Mouse (Mus musculus) layer of hippocampus, adult 2 months (tissue): ENCODE data around the gene Rbp7. TPM values are rescaled to one million over a fixed set of nuclear protein-coding genes. Genes with fewer than 3 reads are reported as not detected.

Experiments used
- DNase-seq, 2 experiments: peaks; one replicate each; pipeline ENCODE4 v3.0.0; 2022; ENCODE audit warnings: low spot score in 2 of 2
- H3K27ac ChIP-seq: fragments of 200-600 bp; 2 replicates; pipeline ENCODE4 v1.8.1; 2022
- H3K4me3 ChIP-seq: fragments of 200-600 bp; 2 replicates; pipeline ENCODE4 v1.8.1; 2022; ENCODE audit warnings: mild to moderate bottlenecking
- CTCF ChIP-seq: fragments of 200-600 bp; conservative IDR thresholded peaks from 2 replicates; pipeline ENCODE4 v1.8.1; 2022; ENCODE audit warnings: antibody characterized with exemption, mild to moderate bottlenecking, moderate library complexity
- total RNA-seq, 2 experiments: library from RNA; stranded (reverse); gene quantifications; 2 replicates each; pipeline ENCODE4 v1.2.3; 2021

Rbp7 gene
- total RNA-seq, 2 experiments from 2014 or later = not detected

DNA sequence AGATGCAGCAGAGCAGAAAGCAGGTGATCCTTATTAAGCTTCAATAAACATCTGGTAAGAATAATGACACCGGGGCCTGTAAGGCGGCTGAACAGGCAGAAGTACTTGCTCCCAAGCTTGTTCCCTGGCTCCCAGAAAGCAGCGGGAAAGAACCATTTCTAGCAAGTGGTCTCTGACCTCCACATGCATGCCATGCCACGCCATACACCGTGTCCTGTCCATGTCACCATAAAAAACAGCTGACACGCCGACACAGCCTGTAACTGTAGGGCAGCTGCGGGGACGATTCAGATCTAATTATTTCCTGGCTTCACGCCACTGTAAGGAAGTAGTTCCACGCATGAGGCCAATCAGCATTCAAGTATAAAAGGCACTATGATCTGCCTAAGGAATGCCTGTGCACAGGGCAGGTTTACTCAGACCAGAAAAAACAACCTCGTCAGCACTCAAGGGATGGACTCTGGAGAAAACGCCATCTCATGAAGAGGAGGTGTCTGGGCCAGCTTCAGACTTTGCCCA is 39.1 kb downstream of the Rbp7 start:
- no peak overlapping the region for H3K4me3 ChIP-seq
- DNase-seq = no peak
- TF ChIP-seq CTCF = no peak
- no peak overlapping the region; the same call in 1 of the 2 replicates for H3K27ac ChIP-seq

- DNase-seq = no peak
- H3K27ac ChIP-seq = no peak overlapping the region
- TF ChIP-seq CTCF = peak; percentile 53
- H3K4me3 ChIP-seq = no peak overlapping the region
Measured at GRCm38 (mm10) chr4:149414259-149414658, 40.5 kb downstream of the Rbp7 start.

- Histone ChIP-seq H3K4me3 (no peak overlapping the region), H3K27ac (no peak overlapping the region)
- TF ChIP-seq CTCF = no peak
- DNase-seq = peak in 1 of 2 experiments; percentile 35
Measured at GRCm38 (mm10) chr4:149409759-149410158, 45.0 kb downstream of the Rbp7 start.

- Histone ChIP-seq H3K27ac (no peak overlapping the region), H3K4me3 (no peak overlapping the region)
- TF ChIP-seq CTCF = no peak
- no peak for DNase-seq
Measured at GRCm38 (mm10) chr4:149408331-149408730, 46.4 kb downstream of the Rbp7 start.

GRCm38 (mm10) chr4:149407461-149407860 is 47.3 kb downstream of the Rbp7 start:
- no peak for TF ChIP-seq CTCF
- Histone ChIP-seq H3K4me3 (no peak overlapping the region), H3K27ac (no peak overlapping the region)
- DNase-seq = no peak

- Histone ChIP-seq H3K4me3 (no peak overlapping the region), H3K27ac (0 out of 2 replicates have a peak overlapping the region, but pooled peaks have one; percentile 7)
- no peak for DNase-seq
- TF ChIP-seq CTCF = no peak
Measured at GRCm38 (mm10) chr4:149405713-149406443, 48.9 kb downstream of the Rbp7 start.

- peak in 1 of 2 experiments; percentile 26 for DNase-seq
- no peak for TF ChIP-seq CTCF
- Histone ChIP-seq H3K27ac (peak overlapping the region; percentile 28; the same call in 1 of the 2 replicates), H3K4me3 (no peak overlapping the region)
Measured at GRCm38 (mm10) chr4:149404640-149405465, 49.9 kb downstream of the Rbp7 start.

- no peak for TF ChIP-seq CTCF
- Histone ChIP-seq H3K4me3 (no peak overlapping the region), H3K27ac (no peak overlapping the region)
- no peak for DNase-seq
Measured at GRCm38 (mm10) chr4:149403037-149403436, 51.7 kb downstream of the Rbp7 start.

DNA sequence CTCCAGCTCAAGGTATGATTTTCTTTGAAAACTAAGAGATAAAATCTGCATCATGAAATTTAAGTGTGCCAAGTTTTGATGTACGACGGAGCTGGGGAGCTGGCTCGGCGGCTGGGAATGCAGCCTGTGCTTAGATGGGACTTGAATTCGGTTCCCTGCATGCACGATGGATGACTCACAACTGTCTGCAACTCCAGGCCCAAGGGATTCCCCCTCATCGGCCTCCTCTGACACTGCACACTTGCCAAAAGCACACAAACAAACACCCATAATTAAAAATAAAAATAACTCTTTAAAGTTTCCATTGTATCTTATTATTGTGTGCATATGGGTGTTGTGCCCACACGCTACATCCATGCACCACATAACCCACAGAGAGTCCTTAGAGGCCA is 53.2 kb downstream of the Rbp7 start:
- no peak for DNase-seq
- TF ChIP-seq CTCF = no peak
- Histone ChIP-seq H3K27ac (no peak overlapping the region), H3K4me3 (no peak overlapping the region)

DNA sequence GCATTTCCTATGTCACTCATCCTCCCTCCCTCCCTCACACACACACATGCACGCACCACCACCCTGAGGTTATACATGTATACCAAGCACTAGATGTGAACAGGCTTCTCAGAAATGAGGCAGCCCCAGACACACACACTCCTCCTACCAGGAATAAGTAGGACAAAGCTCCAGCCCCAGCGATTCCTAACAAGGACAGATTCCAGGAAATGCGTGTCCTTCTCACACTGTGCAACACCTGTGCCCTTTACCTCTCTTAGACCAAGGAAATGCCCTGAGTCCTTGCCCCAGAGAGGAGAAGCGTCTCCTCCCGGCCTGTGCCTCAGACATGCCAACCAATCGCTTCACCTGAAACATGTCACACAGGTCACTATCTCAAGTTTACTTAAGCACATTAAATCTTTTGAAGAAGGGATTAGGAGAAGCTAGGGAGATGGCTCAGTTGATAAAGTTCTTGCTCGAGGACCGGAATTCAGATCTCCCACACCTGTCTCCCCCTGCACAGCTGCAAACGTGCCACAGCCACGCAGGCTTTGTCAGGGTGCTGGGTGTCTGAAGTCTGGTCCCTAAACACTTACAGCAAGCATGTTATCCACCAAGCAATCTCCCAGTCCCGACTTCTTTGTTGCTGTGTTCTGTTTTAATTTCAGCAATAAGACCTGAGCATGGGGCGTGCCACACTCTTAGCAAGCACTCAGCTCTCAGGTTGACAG is 53.7 kb downstream of the Rbp7 start:
- Histone ChIP-seq H3K4me3 (no peak overlapping the region), H3K27ac (no peak overlapping the region)
- TF ChIP-seq CTCF = no peak
- no peak for DNase-seq

Other genes starting within 250 kb of the Rbp7 start
- 100 to 1,000 TPM; 403 to 414 TPM for gene Kif1b, start 147.3 kb downstream of the Rbp7 start, total RNA-seq
- gene Ube4b, start 28.2 kb downstream of the Rbp7 start, total RNA-seq = 100 to 1,000 TPM; 105 to 107 TPM
- not detected for gene Tmem274, start 22.4 kb upstream of the Rbp7 start, total RNA-seq
- 1 to 10 TPM; 8.9 to 9.0 TPM for gene Nmnat1, start 30.2 kb upstream of the Rbp7 start, total RNA-seq
- 10 to 100 TPM; 15.3 to 16.9 TPM for gene Lzic, start 30.3 kb upstream of the Rbp7 start, total RNA-seq
- 10 to 100 TPM; 32.2 to 34.4 TPM for gene Ctnnbip1, start 63.3 kb upstream of the Rbp7 start, total RNA-seq
- 100 to 1,000 TPM; 748 to 817 TPM for gene Clstn1, start 131.5 kb upstream of the Rbp7 start, total RNA-seq
- gene Pik3cd, start 247.6 kb upstream of the Rbp7 start, total RNA-seq = 10 to 100 TPM; 19.6 to 23.5 TPM